Mouse (Mus musculus) liver, embryonic 11.5 days (tissue): ENCODE data around the gene Dnajb5. TPM values are rescaled to one million over a fixed set of nuclear protein-coding genes. Genes with fewer than 3 reads are reported as not detected.

Experiments used
- ATAC-seq: fragments of 200-750 bp; cut with Nextera tagmentation; replicated peaks from 2 replicates; pipeline ENCODE4 v1.8.0; 2017; ENCODE audit warnings: moderate number of reproducible peaks, mild to moderate bottlenecking, moderate TSS enrichment, moderate library complexity; ENCODE audit not compliant: low FRiP score
- DNase-seq: peaks from one replicate; pipeline ENCODE4 v3.0.0-alpha.2; 2017; ENCODE audit warnings: low spot score
- H3K27ac ChIP-seq: fragments of 300-500 bp; sonication (generic); 2 replicates; pipeline ENCODE4 v1.5.1; 2014; ENCODE audit warnings: mild to moderate bottlenecking, low read depth, low read length, control low read depth
- H3K27me3 ChIP-seq: fragments of 300-500 bp; sonication (generic); replicated peaks from 2 replicates; pipeline ENCODE4 v1.6.1; 2014; ENCODE audit warnings: low read length, mixed read lengths; ENCODE audit not compliant: control insufficient read depth, insufficient read depth
- H3K36me3 ChIP-seq: fragments of 300-500 bp; sonication (generic); 2 replicates; pipeline ENCODE4 v1.6.1; 2014; ENCODE audit warnings: mild to moderate bottlenecking, low read length, moderate library complexity, mixed read lengths; ENCODE audit not compliant: control insufficient read depth, insufficient read depth
- H3K4me1 ChIP-seq: fragments of 300-500 bp; sonication (generic); replicated peaks from 2 replicates; pipeline ENCODE4 v1.6.1; 2014; ENCODE audit warnings: low read length, mixed read lengths; ENCODE audit not compliant: control insufficient read depth, insufficient read depth
- H3K4me2 ChIP-seq: fragments of 300-500 bp; sonication (generic); 2 replicates; pipeline ENCODE4 v1.6.1; 2014; ENCODE audit warnings: mild to moderate bottlenecking, control low read depth, moderate library complexity
- H3K4me3 ChIP-seq: fragments of 300-500 bp; sonication (generic); 2 replicates; pipeline ENCODE4 v1.5.1; 2014; ENCODE audit warnings: low read depth, low read length, control low read depth
- H3K9ac ChIP-seq: fragments of 300-500 bp; sonication (generic); 2 replicates; pipeline ENCODE4 v1.6.1; 2014; ENCODE audit warnings: low read depth, low read length, control low read depth
- H3K9me3 ChIP-seq: fragments of 300-500 bp; sonication (generic); 2 replicates; pipeline ENCODE4 v1.6.1; 2016; ENCODE audit warnings: low read length, inconsistent platforms, mixed read lengths; ENCODE audit not compliant: control insufficient read depth
- WGBS: fragments of 180-500 bp; shearing (Covaris S2); extraction: QIAGEN DNeasy Blood & Tissue Kit; methylation state at CpG from one replicate; pipeline ENCODE4 v1.1.7; 2014; 5-methylcytosine and 5-hydroxymethylcytosine counted together
- polyA plus RNA-seq: library from polyadenylated mRNA; unstranded; fragments of >200 nt; fragmentation: Nextera tagmentation; extraction: Ambion mirVana; gene quantifications from 2 replicates; pipeline ENCODE4 v1.2.1, GENCODE M21; 2014

Gene Dnajb5
- polyA plus RNA-seq, 1 experiment from 2014 or later = 3.0 TPM

GRCm38 (mm10) chr4:42945952-42946351 is 3.7 kb upstream of the Dnajb5 start:
- peaks cover 44% of the 10 kb centered on the region for H3K27me3 ChIP-seq
- DNase-seq (no peak), ATAC-seq (no peak)
- no peaks in the 10 kb centered on the region for H3K36me3 ChIP-seq
- no peak overlapping the region for H3K27ac ChIP-seq
- H3K4me2 ChIP-seq = no peak overlapping the region
- H3K9ac ChIP-seq = no peak overlapping the region
- no peaks in the 10 kb centered on the region for H3K9me3 ChIP-seq
- H3K4me1 ChIP-seq = peaks cover 7% of the 10 kb centered on the region
- 8% methylated on average over 5 of the region's 5 CpGs for WGBS
- H3K4me3 ChIP-seq = no peak overlapping the region

- no peak overlapping the region for H3K4me3 ChIP-seq
- no peak overlapping the region for H3K27ac ChIP-seq
- WGBS = 57% methylated on average over 10 of the region's 10 CpGs
- no peaks in the 10 kb centered on the region for H3K36me3 ChIP-seq
- H3K4me1 ChIP-seq = peaks cover 7% of the 10 kb centered on the region
- no peak for DNase-seq
- no peak overlapping the region for H3K4me2 ChIP-seq
- H3K9ac ChIP-seq = no peak overlapping the region
- no peak for ATAC-seq
- H3K9me3 ChIP-seq = no peaks in the 10 kb centered on the region
- peaks cover 44% of the 10 kb centered on the region for H3K27me3 ChIP-seq
Observed at GRCm38 (mm10) chr4:42946733-42947290, 2.8 kb upstream of the Dnajb5 start.

GRCm38 (mm10) chr4:42948527-42948926 is 1.1 kb upstream of the Dnajb5 start:
- Histone ChIP-seq H3K9ac (no peak overlapping the region), H3K36me3 (no peaks in the 10 kb centered on the region), H3K4me2 (no peak overlapping the region), H3K9me3 (no peaks in the 10 kb centered on the region), H3K27ac (no peak overlapping the region), H3K4me3 (no peak overlapping the region), H3K4me1 (peaks cover 7% of the 10 kb centered on the region), H3K27me3 (peaks cover 44% of the 10 kb centered on the region)
- ATAC-seq (no peak), DNase-seq (no peak)
- 25% methylated on average over 13 of the region's 13 CpGs for WGBS

- DNase-seq (no peak), ATAC-seq (no peak)
- Histone ChIP-seq H3K27ac (no peak overlapping the region), H3K4me2 (peak overlapping the region; percentile 95), H3K4me3 (peak overlapping the region; percentile 72), H3K9me3 (no peaks in the 10 kb centered on the region), H3K9ac (no peak overlapping the region), H3K4me1 (peaks cover 7% of the 10 kb centered on the region), H3K27me3 (peaks cover 44% of the 10 kb centered on the region), H3K36me3 (no peaks in the 10 kb centered on the region)
- 7% methylated on average over 14 of the region's 14 CpGs for WGBS
Observed at GRCm38 (mm10) chr4:42949051-42949675, 451 bp upstream of the Dnajb5 start.

- DNase-seq (peak; percentile 83), ATAC-seq (peak; percentile 54)
- Histone ChIP-seq H3K4me1 (peaks cover 7% of the 10 kb centered on the region), H3K9ac (peak overlapping the region; percentile 71), H3K4me2 (peak overlapping the region; percentile 95), H3K4me3 (peak overlapping the region; percentile 72), H3K36me3 (no peaks in the 10 kb centered on the region), H3K27me3 (peaks cover 38% of the 10 kb centered on the region), H3K27ac (peak overlapping the region; percentile 59; the same call in 1 of the 2 replicates), H3K9me3 (no peaks in the 10 kb centered on the region)
- WGBS = 4% methylated on average over 19 of the region's 27 CpGs
Observed at GRCm38 (mm10) chr4:42950065-42950558, 498 bp downstream of the Dnajb5 start.

- WGBS = 55% methylated on average over 11 of the region's 11 CpGs
- Histone ChIP-seq H3K9me3 (no peaks in the 10 kb centered on the region), H3K4me2 (no peak overlapping the region), H3K4me1 (peaks cover 7% of the 10 kb centered on the region), H3K27ac (no peak overlapping the region), H3K36me3 (no peaks in the 10 kb centered on the region), H3K9ac (no peak overlapping the region), H3K27me3 (peaks cover 34% of the 10 kb centered on the region), H3K4me3 (no peak overlapping the region)
- ATAC-seq (no peak), DNase-seq (no peak)
Observed at GRCm38 (mm10) chr4:42951206-42952195, 1.9 kb downstream of the Dnajb5 start.

GRCm38 (mm10) chr4:42952563-42952962 is 2.9 kb downstream of the Dnajb5 start:
- no peak for DNase-seq
- WGBS = 80% methylated on average over 7 of the region's 7 CpGs
- no peaks in the 10 kb centered on the region for H3K36me3 ChIP-seq
- H3K27me3 ChIP-seq = peaks cover 23% of the 10 kb centered on the region
- no peaks in the 10 kb centered on the region for H3K9me3 ChIP-seq
- no peak overlapping the region for H3K9ac ChIP-seq
- H3K4me3 ChIP-seq = no peak overlapping the region
- ATAC-seq = no peak
- H3K4me2 ChIP-seq = no peak overlapping the region
- H3K4me1 ChIP-seq = peaks cover 7% of the 10 kb centered on the region
- no peak overlapping the region for H3K27ac ChIP-seq

GRCm38 (mm10) chr4:42953435-42954094 is 4.0 kb downstream of the Dnajb5 start:
- Histone ChIP-seq H3K27ac (no peak overlapping the region), H3K9ac (no peak overlapping the region), H3K9me3 (no peaks in the 10 kb centered on the region), H3K4me3 (no peak overlapping the region), H3K36me3 (no peaks in the 10 kb centered on the region), H3K27me3 (peaks cover 13% of the 10 kb centered on the region), H3K4me1 (peaks cover 7% of the 10 kb centered on the region), H3K4me2 (no peak overlapping the region)
- 44% methylated on average over 10 of the region's 10 CpGs for WGBS
- ATAC-seq (no peak), DNase-seq (no peak)
